Mouse (Mus musculus): ENCODE results near the gene Adra1d. TPM values are rescaled to one million over a fixed set of nuclear protein-coding genes. Genes with fewer than 3 reads are reported as not detected.

Gene Adra1d
- polyA plus RNA-seq, 1 experiment from 2014 or later, result 0.40 TPM

DNA sequence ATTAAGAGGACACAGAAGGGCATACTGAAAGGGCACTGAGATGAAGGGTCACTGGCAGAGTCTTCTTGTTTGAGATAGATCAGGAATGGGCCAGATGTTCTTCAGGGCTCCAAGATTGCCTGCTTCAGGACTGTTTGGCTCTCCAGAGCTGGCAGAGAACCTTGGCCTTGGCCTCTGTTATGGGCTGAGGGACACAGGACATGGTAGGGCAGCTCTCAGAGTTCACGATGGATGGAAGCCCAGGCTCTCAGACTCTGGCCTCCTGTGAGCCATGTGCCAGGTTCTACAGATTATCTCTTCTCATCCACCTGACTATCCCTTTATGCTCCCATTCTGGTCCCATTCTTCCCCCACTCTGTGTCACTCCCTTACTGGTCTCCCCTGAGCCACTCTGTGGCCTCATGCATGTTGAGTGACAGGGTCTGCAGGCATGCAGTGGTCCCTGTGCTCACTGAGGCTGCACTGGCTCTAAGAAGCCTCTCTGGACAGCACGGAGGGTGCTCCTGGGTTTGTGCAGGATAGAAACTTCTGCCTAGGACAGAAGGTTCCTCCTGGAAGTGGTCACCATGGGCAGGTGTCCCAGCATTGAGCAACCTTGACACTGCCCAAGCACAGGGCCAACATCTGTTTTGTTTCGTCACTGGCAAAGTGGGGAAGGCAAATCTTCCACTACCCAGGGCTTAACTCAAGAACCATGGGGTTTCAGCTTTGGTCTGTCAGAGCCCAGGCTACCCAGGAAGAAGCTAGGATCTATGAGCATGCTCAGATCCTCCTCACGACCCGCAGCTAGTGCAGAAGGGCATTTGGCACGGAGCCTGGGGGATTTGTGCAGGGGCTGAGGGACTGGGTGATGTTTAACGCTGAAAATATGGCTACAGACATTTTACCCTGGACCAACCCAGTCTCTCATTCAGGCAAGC lies 10.1 kb downstream of the Adra1d start:
- no peak overlapping the region for H3K4me3 ChIP-seq (replicated peaks)
- ATAC-seq (ENCODE audit: low read depth) (no peak), DNase-seq (no peak)
- H3K9me3 ChIP-seq (replicated peaks), result no peaks in the 10 kb centered on the region
- 40% methylated on average over 7 of the region's 7 CpGs for WGBS (ENCODE audit: insufficient replicate concordance)
- no peak overlapping the region for H3K27ac ChIP-seq
- H3K4me2 ChIP-seq, result no peak overlapping the region
- H3K4me1 ChIP-seq (replicated peaks), result no peaks in the 10 kb centered on the region
- H3K27me3 ChIP-seq, result peaks cover 78% of the 10 kb centered on the region
- no peak overlapping the region for H3K9ac ChIP-seq
- H3K36me3 ChIP-seq, result no peaks in the 10 kb centered on the region

DNA sequence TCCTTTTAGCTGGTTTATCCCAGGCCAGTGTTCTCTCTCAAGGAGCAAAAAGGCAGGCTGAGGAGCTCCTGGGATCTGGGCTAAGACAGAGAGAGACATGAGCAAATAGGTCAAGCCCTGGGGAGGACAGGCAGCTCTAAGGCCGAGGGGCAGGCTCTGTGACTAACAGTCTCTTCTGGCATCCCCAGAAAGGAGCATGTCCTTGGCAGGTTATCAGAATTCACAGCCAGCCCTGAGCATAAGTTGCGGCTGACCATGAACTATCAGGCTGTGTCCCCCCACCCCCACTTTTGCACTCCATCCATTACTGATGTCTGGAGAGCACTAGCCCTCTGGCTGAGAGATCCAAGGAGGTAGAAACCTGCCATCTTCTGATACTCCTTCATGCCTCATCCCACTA lies 11.2 kb downstream of the Adra1d start:
- H3K9ac ChIP-seq, result no peak overlapping the region
- no peak overlapping the region for H3K4me3 ChIP-seq (replicated peaks)
- no peaks in the 10 kb centered on the region for H3K9me3 ChIP-seq (replicated peaks)
- no peak overlapping the region for H3K4me2 ChIP-seq
- DNase-seq (no peak), ATAC-seq (ENCODE audit: low read depth) (no peak)
- H3K4me1 ChIP-seq (replicated peaks), result peaks cover 6% of the 10 kb centered on the region
- peaks cover 78% of the 10 kb centered on the region for H3K27me3 ChIP-seq
- H3K36me3 ChIP-seq, result no peaks in the 10 kb centered on the region
- no peak overlapping the region for H3K27ac ChIP-seq
- 46% methylated on average over 2 of the region's 2 CpGs for WGBS (ENCODE audit: insufficient replicate concordance)

- Histone ChIP-seq H3K4me1 (replicated peaks) (peaks cover 11% of the 10 kb centered on the region), H3K27me3 (peaks cover 79% of the 10 kb centered on the region), H3K36me3 (no peaks in the 10 kb centered on the region), H3K9me3 (replicated peaks) (no peaks in the 10 kb centered on the region), H3K4me2 (no peak overlapping the region), H3K9ac (no peak overlapping the region), H3K4me3 (replicated peaks) (no peak overlapping the region), H3K27ac (no peak overlapping the region)
- no peak for ATAC-seq (ENCODE audit: low read depth)
- 43% methylated on average over 2 of the region's 2 CpGs for WGBS (ENCODE audit: insufficient replicate concordance)
- no peak for DNase-seq
Observed at GRCm38 (mm10) chr2:131550474-131550873, 11.6 kb downstream of the Adra1d start.

GRCm38 (mm10) chr2:131549090-131549489 lies 13.0 kb downstream of the Adra1d start:
- no peak overlapping the region for H3K4me3 ChIP-seq (replicated peaks)
- no peaks in the 10 kb centered on the region for H3K36me3 ChIP-seq
- DNase-seq, result no peak
- peaks cover 12% of the 10 kb centered on the region for H3K4me1 ChIP-seq (replicated peaks)
- no peak overlapping the region for H3K27ac ChIP-seq
- no peak overlapping the region for H3K4me2 ChIP-seq
- H3K27me3 ChIP-seq, result peaks cover 85% of the 10 kb centered on the region
- no peak overlapping the region for H3K9ac ChIP-seq
- no peak for ATAC-seq (ENCODE audit: low read depth)
- WGBS (ENCODE audit: insufficient replicate concordance), result 56% methylated on average over 5 of the region's 5 CpGs
- H3K9me3 ChIP-seq (replicated peaks), result no peaks in the 10 kb centered on the region

- no peak overlapping the region for H3K9ac ChIP-seq
- peaks cover 12% of the 10 kb centered on the region for H3K4me1 ChIP-seq (replicated peaks)
- DNase-seq, result no peak
- ATAC-seq (ENCODE audit: low read depth), result no peak
- H3K36me3 ChIP-seq, result no peaks in the 10 kb centered on the region
- WGBS (ENCODE audit: insufficient replicate concordance), result 45% methylated on average over 2 of the region's 2 CpGs
- H3K4me2 ChIP-seq, result no peak overlapping the region
- no peaks in the 10 kb centered on the region for H3K9me3 ChIP-seq (replicated peaks)
- no peak overlapping the region for H3K27ac ChIP-seq
- peaks cover 91% of the 10 kb centered on the region for H3K27me3 ChIP-seq
- no peak overlapping the region for H3K4me3 ChIP-seq (replicated peaks)
Observed at GRCm38 (mm10) chr2:131548330-131548729, 13.8 kb downstream of the Adra1d start.

GRCm38 (mm10) chr2:131546745-131547408 lies 15.2 kb downstream of the Adra1d start:
- Histone ChIP-seq H3K9me3 (replicated peaks) (no peaks in the 10 kb centered on the region), H3K4me2 (no peak overlapping the region), H3K4me1 (replicated peaks) (peaks cover 12% of the 10 kb centered on the region), H3K36me3 (no peaks in the 10 kb centered on the region), H3K27ac (no peak overlapping the region), H3K27me3 (peaks cover 76% of the 10 kb centered on the region), H3K4me3 (replicated peaks) (0 out of 2 replicates have a peak overlapping the region, but pooled peaks have one; percentile 48), H3K9ac (no peak overlapping the region)
- 9% methylated on average over 19 of the region's 19 CpGs for WGBS (ENCODE audit: insufficient replicate concordance)
- ATAC-seq (ENCODE audit: low read depth) (no peak), DNase-seq (no peak)

GRCm38 (mm10) chr2:131546308-131546700 lies 15.8 kb downstream of the Adra1d start:
- no peak for ATAC-seq (ENCODE audit: low read depth)
- Histone ChIP-seq H3K4me1 (replicated peaks) (peaks cover 12% of the 10 kb centered on the region), H3K36me3 (no peaks in the 10 kb centered on the region), H3K9ac (peak overlapping the region; percentile 33; the same call in 1 of the 2 replicates), H3K9me3 (replicated peaks) (no peaks in the 10 kb centered on the region), H3K27me3 (peaks cover 73% of the 10 kb centered on the region), H3K4me2 (peak overlapping the region; percentile 64), H3K4me3 (replicated peaks) (peak overlapping the region; percentile 48), H3K27ac (no peak overlapping the region)
- 2% methylated on average over 27 of the region's 27 CpGs for WGBS (ENCODE audit: insufficient replicate concordance)
- DNase-seq, result no peak

GRCm38 (mm10) chr2:131545386-131546307 lies 16.4 kb downstream of the Adra1d start:
- no peaks in the 10 kb centered on the region for H3K36me3 ChIP-seq
- DNase-seq, result peak; percentile 24
- ATAC-seq (ENCODE audit: low read depth), result no peak
- no peak overlapping the region for H3K27ac ChIP-seq
- WGBS (ENCODE audit: insufficient replicate concordance), result 2% methylated on average over 45 of the region's 45 CpGs
- H3K4me3 ChIP-seq (replicated peaks), result peak overlapping the region; percentile 48
- H3K9ac ChIP-seq, result peak overlapping the region; percentile 33; the same call in 1 of the 2 replicates
- peaks cover 67% of the 10 kb centered on the region for H3K27me3 ChIP-seq
- H3K4me1 ChIP-seq (replicated peaks), result peaks cover 12% of the 10 kb centered on the region
- no peaks in the 10 kb centered on the region for H3K9me3 ChIP-seq (replicated peaks)
- H3K4me2 ChIP-seq, result peak overlapping the region; percentile 64

GRCm38 (mm10) chr2:131542531-131542930 lies 19.6 kb downstream of the Adra1d start:
- Histone ChIP-seq H3K9ac (no peak overlapping the region), H3K4me3 (replicated peaks) (no peak overlapping the region), H3K36me3 (no peaks in the 10 kb centered on the region), H3K27ac (no peak overlapping the region), H3K4me1 (replicated peaks) (peaks cover 12% of the 10 kb centered on the region), H3K27me3 (peaks cover 39% of the 10 kb centered on the region), H3K9me3 (replicated peaks) (no peaks in the 10 kb centered on the region), H3K4me2 (no peak overlapping the region)
- WGBS (ENCODE audit: insufficient replicate concordance), result 29% methylated on average over 6 of the region's 6 CpGs
- DNase-seq (no peak), ATAC-seq (ENCODE audit: low read depth) (no peak)

- peaks cover 30% of the 10 kb centered on the region for H3K27me3 ChIP-seq
- H3K4me1 ChIP-seq (replicated peaks), result peaks cover 12% of the 10 kb centered on the region
- no peak for ATAC-seq (ENCODE audit: low read depth)
- H3K9me3 ChIP-seq (replicated peaks), result no peaks in the 10 kb centered on the region
- no peak for DNase-seq
- WGBS (ENCODE audit: insufficient replicate concordance), result 66% methylated on average over 4 of the region's 4 CpGs
- H3K27ac ChIP-seq, result no peak overlapping the region
- no peak overlapping the region for H3K4me2 ChIP-seq
- no peak overlapping the region for H3K4me3 ChIP-seq (replicated peaks)
- no peak overlapping the region for H3K9ac ChIP-seq
- H3K36me3 ChIP-seq, result no peaks in the 10 kb centered on the region
Observed at GRCm38 (mm10) chr2:131541686-131542085, 20.4 kb downstream of the Adra1d start.

- Histone ChIP-seq H3K9me3 (replicated peaks) (no peaks in the 10 kb centered on the region), H3K9ac (no peak overlapping the region), H3K27ac (no peak overlapping the region), H3K36me3 (no peaks in the 10 kb centered on the region), H3K27me3 (peaks cover 14% of the 10 kb centered on the region), H3K4me3 (replicated peaks) (no peak overlapping the region), H3K4me1 (replicated peaks) (no peaks in the 10 kb centered on the region), H3K4me2 (no peak overlapping the region)
- no peak for ATAC-seq (ENCODE audit: low read depth)
- 58% methylated on average over 6 of the region's 6 CpGs for WGBS (ENCODE audit: insufficient replicate concordance)
- DNase-seq, result no peak
Observed at GRCm38 (mm10) chr2:131539780-131540179, 22.3 kb downstream of the Adra1d start.

All from liver, embryonic 13.5 days (tissue).